Mouse (Mus musculus) midbrain, embryonic 10.5 days (tissue): ENCODE data around the gene Hcar1. TPM values are rescaled to one million over a fixed set of nuclear protein-coding genes. Genes with fewer than 3 reads are reported as not detected.

ENCODE experiments used
- polyA plus RNA-seq: library from polyadenylated mRNA; unstranded; fragments of >200 nt; fragmentation: Nextera tagmentation; extraction: Ambion mirVana; gene quantifications from 2 replicates; pipeline ENCODE4 v1.2.1, GENCODE M21; 2016

The Hcar1 gene
- polyA plus RNA-seq, 1 experiment from 2014 or later = not detected

Other genes with a start within 250 kb of the Hcar1 start
- 51.3 and 55.8 TPM in 2 replicates for gene Clip1, start 195.4 kb downstream of the Hcar1 start, polyA plus RNA-seq
- gene Zcchc8, start 158.9 kb downstream of the Hcar1 start, polyA plus RNA-seq = 90.1 and 94.5 TPM in 2 replicates
- gene Rsrc2, start 130.6 kb downstream of the Hcar1 start, polyA plus RNA-seq = 126 and 151 TPM in 2 replicates
- gene Kntc1, start 130.3 kb downstream of the Hcar1 start, polyA plus RNA-seq = 45.5 and 47.7 TPM in 2 replicates
- not detected in 2 replicates for gene Hcar2, start 14.5 kb downstream of the Hcar1 start, polyA plus RNA-seq
- 159 and 186 TPM in 2 replicates for gene Denr, start 27.2 kb upstream of the Hcar1 start, polyA plus RNA-seq
- 1.9 and 3.4 TPM in 2 replicates for gene Gm43518, start 47.4 kb upstream of the Hcar1 start, polyA plus RNA-seq
- 4.7 and 5.7 TPM in 2 replicates for gene Ccdc62, start 50.7 kb upstream of the Hcar1 start, polyA plus RNA-seq
- 6.6 and 9.2 TPM in 2 replicates for gene Hip1r, start 93.6 kb upstream of the Hcar1 start, polyA plus RNA-seq
- gene Vps37b, start 152.2 kb upstream of the Hcar1 start, polyA plus RNA-seq = 58.1 and 69.2 TPM in 2 replicates
- gene Abcb9, start 215.8 kb upstream of the Hcar1 start, polyA plus RNA-seq = 0.54 and 1.1 TPM in 2 replicates
- 18.1 TPM in 2 replicates for gene Ogfod2, start 232.3 kb upstream of the Hcar1 start, polyA plus RNA-seq
- gene Arl6ip4, start 236.1 kb upstream of the Hcar1 start, polyA plus RNA-seq = 123 and 132 TPM in 2 replicates